Mouse (Mus musculus) E14TG2a.4 (cell line): Measurements from ENCODE around the gene Bpifa2.
A peak's percentile ranks its signal among the peaks of the same experiment; 100 is the strongest.
"Not testable (repeated sequence)": the region's sequence is repeated elsewhere in the genome, so short reads cannot be mapped to it uniquely, and the experiment has no call there.

Experiments used
- H3K27me3 ChIP-seq: 2 replicates; pipeline ENCODE4 v1.6.1; 2014; ENCODE audit warnings: low read length, control low read depth; ENCODE audit not compliant: insufficient read depth
- H3K36me3 ChIP-seq: 2 replicates; pipeline ENCODE4 v1.6.1; 2014; ENCODE audit warnings: low read length, control low read depth; ENCODE audit not compliant: insufficient read depth
- H3K4me1 ChIP-seq: replicated peaks from 2 replicates; pipeline ENCODE4 v1.6.1; 2014; ENCODE audit warnings: low read depth, low read length, control low read depth
- H3K4me3 ChIP-seq: replicated peaks from 2 replicates; pipeline ENCODE4 v1.5.1; 2014; ENCODE audit warnings: mild to moderate bottlenecking, low read length
- H3K9me3 ChIP-seq: 2 replicates; pipeline ENCODE4 v1.6.1; 2014; ENCODE audit warnings: low read length, control low read depth
- CTCF ChIP-seq: conservative IDR thresholded peaks from 2 replicates; pipeline ENCODE4 v1.5.1; 2014; ENCODE audit warnings: low read length
- NANOG ChIP-seq: IDR thresholded peaks from 2 replicates; pipeline ENCODE4 v1.6.1; 2014; ENCODE audit warnings: borderline replicate concordance, low read length, mixed read lengths
- POU5F1 ChIP-seq: IDR thresholded peaks from 2 replicates; pipeline ENCODE4 v1.6.1; 2014; ENCODE audit warnings: low read length, borderline replicate concordance

Gene Bpifa2

GRCm38 (mm10) chr2:154005094-154005493, 3.0 kb upstream of the Bpifa2 start:
- Histone ChIP-seq H3K4me3 (no peak overlapping the region), H3K9me3 (no peaks in the 10 kb centered on the region), H3K27me3 (no peaks in the 10 kb centered on the region), H3K4me1 (peaks cover 5% of the 10 kb centered on the region; the same call in 1 of the 2 replicates), H3K36me3 (no peaks in the 10 kb centered on the region)
- TF ChIP-seq POU5F1 (no peak), CTCF (no peak), NANOG (no peak)

DNA sequence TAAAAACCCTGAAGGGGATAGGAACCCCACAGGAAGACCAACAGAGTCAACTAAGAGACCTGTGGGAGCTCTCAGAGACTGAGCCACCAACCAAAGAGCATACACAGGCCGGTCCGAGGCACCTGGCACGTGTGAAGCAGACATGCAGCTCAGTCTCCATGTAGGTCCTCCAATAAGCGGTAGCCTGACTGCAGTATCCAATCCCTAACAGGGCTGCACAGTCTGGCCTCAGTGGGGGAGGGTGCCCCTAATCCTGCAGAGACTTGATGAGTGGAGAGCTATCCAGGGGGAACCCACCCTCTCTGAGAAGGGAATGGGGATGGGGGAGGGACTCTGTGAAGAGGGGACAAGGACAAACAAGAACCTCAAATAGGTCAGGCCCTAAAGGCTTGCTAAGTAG, 2.3 kb upstream of the Bpifa2 start:
- TF ChIP-seq POU5F1 (no peak), NANOG (no peak), CTCF (no peak)
- H3K9me3 ChIP-seq: no peaks in the 10 kb centered on the region
- H3K27me3 ChIP-seq: no peaks in the 10 kb centered on the region
- no peak overlapping the region for H3K4me3 ChIP-seq
- H3K36me3 ChIP-seq: no peaks in the 10 kb centered on the region
- H3K4me1 ChIP-seq: peaks cover 5% of the 10 kb centered on the region; the same call in 1 of the 2 replicates

- H3K36me3 ChIP-seq: no peaks in the 10 kb centered on the region
- no peaks in the 10 kb centered on the region for H3K9me3 ChIP-seq
- H3K4me1 ChIP-seq: peaks cover 5% of the 10 kb centered on the region; the same call in 1 of the 2 replicates
- H3K4me3 ChIP-seq: no peak overlapping the region
- no peak for TF ChIP-seq POU5F1
- TF ChIP-seq NANOG: no peak
- 0 out of 2 replicates have a peak, but pooled peaks have one; percentile 17 for TF ChIP-seq CTCF
- H3K27me3 ChIP-seq: no peaks in the 10 kb centered on the region
Measured at GRCm38 (mm10) chr2:154006331-154006730, 1.7 kb upstream of the Bpifa2 start.

DNA sequence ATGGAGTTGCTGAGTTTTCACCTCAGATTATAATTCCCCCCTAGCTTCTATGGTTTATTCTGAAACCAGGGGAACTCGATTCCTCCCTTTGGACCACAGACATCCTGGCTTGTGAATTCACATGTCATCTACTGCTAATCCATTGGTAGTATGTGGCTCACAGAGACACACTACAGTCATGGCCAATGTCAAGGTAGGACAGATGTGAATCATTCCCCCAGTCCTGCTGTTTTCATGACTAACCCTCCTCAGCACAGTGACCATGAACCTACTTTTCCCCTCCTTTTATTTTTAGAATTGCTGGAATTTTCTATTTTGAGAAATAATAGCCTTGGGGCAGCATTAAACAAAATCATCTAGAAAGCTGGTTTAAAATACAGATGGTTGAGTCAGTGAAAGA, 684 bp upstream of the Bpifa2 start:
- H3K36me3 ChIP-seq: no peaks in the 10 kb centered on the region
- no peak for TF ChIP-seq POU5F1
- TF ChIP-seq CTCF: no peak
- no peak for TF ChIP-seq NANOG
- no peaks in the 10 kb centered on the region for H3K9me3 ChIP-seq
- no peak overlapping the region for H3K4me3 ChIP-seq
- H3K27me3 ChIP-seq: no peaks in the 10 kb centered on the region
- H3K4me1 ChIP-seq: peaks cover 5% of the 10 kb centered on the region; the same call in 1 of the 2 replicates

DNA sequence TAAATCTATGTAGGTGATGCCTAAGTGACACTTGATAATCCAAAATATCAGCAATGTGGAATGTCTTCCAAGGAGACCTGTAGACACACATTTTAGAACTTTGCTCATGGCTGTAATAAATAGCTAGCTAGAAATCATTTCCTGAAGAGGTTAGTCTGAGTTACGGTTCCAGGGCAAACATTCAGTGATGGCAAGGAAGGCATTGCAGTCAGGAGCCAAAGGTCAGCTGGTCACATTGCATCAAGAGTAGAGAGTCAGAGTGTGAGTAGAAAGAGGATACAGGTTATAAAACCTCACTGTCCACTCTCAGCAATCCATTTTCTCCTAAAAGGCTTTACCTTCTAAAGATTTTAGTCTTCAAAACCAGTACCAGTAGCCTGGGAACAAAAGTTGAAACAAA, 9.9 kb downstream of the Bpifa2 start:
- TF ChIP-seq CTCF (no peak), NANOG (no peak), POU5F1 (no peak)
- no peak overlapping the region for H3K4me3 ChIP-seq
- H3K4me1 ChIP-seq: no peaks in the 10 kb centered on the region
- no peaks in the 10 kb centered on the region for H3K36me3 ChIP-seq
- no peaks in the 10 kb centered on the region for H3K27me3 ChIP-seq
- H3K9me3 ChIP-seq: no peaks in the 10 kb centered on the region

- H3K27me3 ChIP-seq, H3K36me3 ChIP-seq, H3K4me3 ChIP-seq, H3K4me1 ChIP-seq: not testable (repeated sequence)
- peaks cover 32% of the 10 kb centered on the region for H3K9me3 ChIP-seq
Measured at GRCm38 (mm10) chr2:154024676-154025075, 16.6 kb downstream of the Bpifa2 start.

- H3K4me3 ChIP-seq: no peak overlapping the region
- H3K4me1 ChIP-seq: no peaks in the 10 kb centered on the region
- H3K9me3 ChIP-seq: peaks cover 6% of the 10 kb centered on the region; the same call in 1 of the 2 replicates
- H3K27me3 ChIP-seq: no peaks in the 10 kb centered on the region
- no peaks in the 10 kb centered on the region for H3K36me3 ChIP-seq
- TF ChIP-seq CTCF (peak; percentile 69), NANOG (no peak), POU5F1 (no peak)
Measured at GRCm38 (mm10) chr2:154038932-154039331, 30.9 kb downstream of the Bpifa2 start.

- H3K27me3 ChIP-seq: no peaks in the 10 kb centered on the region
- H3K9me3 ChIP-seq: 0 out of 2 replicates have a peak, but pooled peaks cover 4% of the 10 kb centered on the region
- H3K4me1 ChIP-seq: no peaks in the 10 kb centered on the region
- no peak overlapping the region for H3K4me3 ChIP-seq
- H3K36me3 ChIP-seq: no peaks in the 10 kb centered on the region
- TF ChIP-seq POU5F1: no peak
- no peak for TF ChIP-seq NANOG
- TF ChIP-seq CTCF: no peak
Measured at GRCm38 (mm10) chr2:154044743-154045142, 36.7 kb downstream of the Bpifa2 start.

DNA sequence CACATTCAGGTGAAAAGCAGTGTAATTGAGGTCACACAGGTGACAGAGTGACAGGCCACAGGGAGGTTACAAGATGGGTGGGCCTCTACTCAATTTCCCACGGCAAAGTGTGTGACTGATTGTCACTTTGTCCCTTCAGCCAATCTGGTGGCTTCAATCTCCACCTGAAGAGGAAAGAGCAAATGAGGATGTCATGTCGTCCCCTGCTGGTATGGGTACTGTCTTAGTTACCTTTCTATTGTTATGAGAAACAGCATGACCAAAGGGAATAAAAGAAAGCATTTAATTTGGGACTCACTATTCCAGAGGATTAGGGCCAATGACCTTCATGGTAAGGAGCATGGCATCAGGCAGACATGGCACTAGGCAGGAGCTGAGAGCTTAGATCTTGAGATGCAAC, 50.6 kb downstream of the Bpifa2 start:
- no peak overlapping the region for H3K4me3 ChIP-seq
- no peaks in the 10 kb centered on the region for H3K9me3 ChIP-seq
- no peak for TF ChIP-seq POU5F1
- TF ChIP-seq NANOG: peak; percentile 19; the same call in 1 of the 2 replicates
- TF ChIP-seq CTCF: no peak
- H3K36me3 ChIP-seq: no peaks in the 10 kb centered on the region
- H3K27me3 ChIP-seq: no peaks in the 10 kb centered on the region
- H3K4me1 ChIP-seq: no peaks in the 10 kb centered on the region; the same call in 1 of the 2 replicates
